Mouse (Mus musculus) megakaryocyte, embryonic 14.5 days (primary cell): ENCODE data around the gene Washc1. TPM values are rescaled to one million over a fixed set of nuclear protein-coding genes. Genes with fewer than 3 reads are reported as not detected.
"Not testable (repeated sequence)": the region's sequence is repeated elsewhere in the genome, so short reads cannot be mapped to it uniquely, and the experiment has no call there.

Source experiments
- H3K27me3 ChIP-seq: replicated peaks from 2 replicates; pipeline ENCODE3; 2012; ENCODE audit warnings: inconsistent platforms
- H3K36me3 ChIP-seq: replicated peaks from 2 replicates; pipeline ENCODE3; 2012; ENCODE audit warnings: low read length, inconsistent platforms, mixed read lengths
- H3K4me1 ChIP-seq: 2 replicates; pipeline ENCODE4 v1.6.1; 2012; ENCODE audit warnings: inconsistent platforms
- H3K4me3 ChIP-seq: replicated peaks from 2 replicates; pipeline ENCODE3; 2012; ENCODE audit warnings: moderate library complexity, mild to moderate bottlenecking, inconsistent platforms
- H3K9me3 ChIP-seq: 2 replicates; pipeline ENCODE4 v1.6.1; 2012; ENCODE audit warnings: inconsistent platforms
- FLI1 ChIP-seq: IDR thresholded peaks from 2 replicates; pipeline ENCODE4 v1.6.1; 2012; ENCODE audit warnings: low read length, inconsistent platforms, mixed read lengths
- GATA1 ChIP-seq: IDR thresholded peaks from 3 replicates; pipeline ENCODE4 v1.6.1; 2012; ENCODE audit warnings: mixed read lengths, low read length, inconsistent platforms, borderline replicate concordance
- polyA plus RNA-seq: library from polyadenylated mRNA; stranded (reverse); fragments of >175 nt; gene quantifications from 2 replicates; pipeline ENCODE4 v1.2.3, GENCODE M21; 2012; ENCODE audit warnings: low replicate concordance; ENCODE audit not compliant: insufficient read depth

Washc1 gene
- polyA plus RNA-seq, 1 experiment = 64.7 TPM

DNA sequence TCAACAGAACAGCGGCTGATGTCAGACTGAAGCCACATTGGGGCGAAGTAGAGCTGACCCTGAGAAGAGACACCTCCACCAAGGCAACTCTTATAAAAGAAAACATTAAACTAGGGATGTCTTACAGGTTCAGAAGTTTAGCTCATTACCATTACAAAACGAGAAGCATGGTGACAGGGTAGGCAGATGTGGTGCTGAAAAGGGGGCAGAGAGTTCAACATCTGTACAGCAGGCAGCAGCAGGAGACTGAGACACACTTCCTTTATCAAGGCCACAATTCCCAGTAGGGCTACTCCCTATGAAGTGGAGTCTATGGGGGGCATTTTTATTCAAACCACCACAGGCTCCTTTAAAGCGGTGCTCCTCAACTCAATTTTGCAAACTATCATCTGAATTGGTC is 3.1 kb upstream of the Washc1 start:
- Histone ChIP-seq H3K27me3 (no peaks in the 10 kb centered on the region), H3K36me3 (peaks cover 18% of the 10 kb centered on the region), H3K4me1 (peaks cover 63% of the 10 kb centered on the region), H3K9me3 (no peaks in the 10 kb centered on the region), H3K4me3 (peak overlapping the region; percentile 53)
- TF ChIP-seq GATA1 (no peak), FLI1 (no peak)

DNA sequence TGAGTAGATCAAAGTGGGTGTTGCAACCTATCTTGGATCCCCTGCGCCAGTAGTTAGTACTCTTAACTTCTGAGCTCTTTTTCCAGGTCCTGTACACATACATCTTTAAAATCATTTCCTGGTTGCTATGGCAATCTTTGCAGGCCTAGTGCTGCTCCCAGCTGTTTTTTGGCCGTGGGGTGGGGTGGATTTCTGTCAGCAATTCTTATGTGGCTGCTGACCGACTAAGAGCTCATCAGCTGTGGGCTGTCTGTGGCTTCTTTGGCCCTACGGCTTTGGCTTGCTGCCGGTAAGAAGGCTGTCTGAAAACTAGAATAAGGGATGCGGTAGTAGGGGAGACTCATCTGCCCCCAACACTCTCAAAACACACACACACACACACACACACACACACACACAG is 599 bp upstream of the Washc1 start:
- peaks cover 34% of the 10 kb centered on the region for H3K36me3 ChIP-seq
- no peak for TF ChIP-seq GATA1
- TF ChIP-seq FLI1 = no peak
- H3K4me1 ChIP-seq = peaks cover 79% of the 10 kb centered on the region
- peak overlapping the region; percentile 97 for H3K4me3 ChIP-seq
- no peaks in the 10 kb centered on the region for H3K9me3 ChIP-seq
- no peaks in the 10 kb centered on the region for H3K27me3 ChIP-seq

DNA sequence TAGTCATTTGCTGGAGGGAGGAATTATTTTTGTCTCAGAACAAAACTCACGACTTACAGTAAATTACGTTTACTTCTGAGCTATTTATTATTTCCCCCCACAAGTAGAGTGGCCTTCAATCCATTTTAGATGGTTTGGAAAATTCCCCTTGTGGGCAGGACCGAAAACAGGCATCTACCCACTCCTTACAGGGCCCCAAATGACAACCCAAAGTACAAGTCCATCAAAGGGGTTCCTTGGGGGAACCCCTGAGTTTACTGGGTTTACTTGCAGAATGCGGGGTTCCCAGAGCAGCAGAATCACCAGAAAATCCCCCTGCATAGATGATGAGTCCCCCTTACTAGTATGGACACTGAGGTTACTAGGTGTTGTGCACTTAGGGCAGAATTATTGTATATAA is 821 bp downstream of the Washc1 start:
- H3K4me3 ChIP-seq = peak overlapping the region; percentile 97

DNA sequence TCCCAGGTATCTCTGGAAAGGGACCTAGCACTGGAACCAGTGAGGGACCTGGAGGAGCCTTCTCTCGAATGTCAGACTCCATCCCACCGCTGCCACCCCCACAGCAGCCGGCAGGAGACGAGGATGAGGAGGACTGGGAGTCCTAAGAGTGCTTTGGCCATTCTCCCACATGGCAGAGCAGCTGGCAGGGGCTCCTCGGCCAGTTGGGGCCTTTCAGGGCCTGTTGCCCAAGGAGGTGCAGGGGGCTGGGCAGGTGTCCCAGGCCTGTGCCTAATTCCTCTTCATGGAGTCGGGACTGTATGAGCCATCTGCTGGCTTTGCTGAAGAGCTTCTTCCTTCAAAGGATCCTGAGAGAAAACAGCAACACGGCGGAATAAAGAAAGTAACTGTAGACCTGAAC is 7.6 kb downstream of the Washc1 start:
- Histone ChIP-seq H3K4me1 (peaks cover 36% of the 10 kb centered on the region), H3K4me3 (no peak overlapping the region), H3K36me3 (peaks cover 69% of the 10 kb centered on the region), H3K9me3 (no peaks in the 10 kb centered on the region), H3K27me3 (no peaks in the 10 kb centered on the region)
- TF ChIP-seq GATA1 (no peak), FLI1 (no peak)

More for the DNA sequence above, 821 bp downstream of the Washc1 start:
- Histone ChIP-seq H3K27me3 (no peaks in the 10 kb centered on the region), H3K9me3 (no peaks in the 10 kb centered on the region), H3K4me1 (peaks cover 72% of the 10 kb centered on the region), H3K36me3 (peaks cover 44% of the 10 kb centered on the region)
- no peak for TF ChIP-seq FLI1
- TF ChIP-seq GATA1 = no peak

DNA sequence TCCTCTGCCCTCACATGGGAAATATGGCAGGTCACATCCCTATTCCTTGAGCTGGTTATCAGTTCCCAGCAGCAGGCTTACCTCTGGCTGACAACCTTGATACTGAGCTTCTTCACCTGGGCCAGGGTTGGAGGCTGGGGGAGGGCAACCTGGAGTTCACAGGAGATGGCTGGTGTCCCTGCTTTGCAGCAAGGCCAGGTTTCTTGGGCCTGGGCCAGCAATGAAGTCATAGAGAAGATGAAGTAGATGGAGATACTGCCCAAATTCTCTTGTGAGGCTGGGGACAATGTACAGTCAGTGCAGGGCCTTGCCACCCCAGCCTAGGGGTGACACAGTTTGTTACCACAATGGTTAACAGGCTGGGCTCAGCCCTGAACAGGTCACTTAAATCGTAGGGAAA is 9.4 kb downstream of the Washc1 start:
- Histone ChIP-seq H3K4me3 (no peak overlapping the region), H3K4me1 (peaks cover 38% of the 10 kb centered on the region), H3K9me3 (no peaks in the 10 kb centered on the region), H3K36me3 (peaks cover 52% of the 10 kb centered on the region), H3K27me3 (no peaks in the 10 kb centered on the region)
- TF ChIP-seq GATA1 = no peak
- no peak for TF ChIP-seq FLI1

DNA sequence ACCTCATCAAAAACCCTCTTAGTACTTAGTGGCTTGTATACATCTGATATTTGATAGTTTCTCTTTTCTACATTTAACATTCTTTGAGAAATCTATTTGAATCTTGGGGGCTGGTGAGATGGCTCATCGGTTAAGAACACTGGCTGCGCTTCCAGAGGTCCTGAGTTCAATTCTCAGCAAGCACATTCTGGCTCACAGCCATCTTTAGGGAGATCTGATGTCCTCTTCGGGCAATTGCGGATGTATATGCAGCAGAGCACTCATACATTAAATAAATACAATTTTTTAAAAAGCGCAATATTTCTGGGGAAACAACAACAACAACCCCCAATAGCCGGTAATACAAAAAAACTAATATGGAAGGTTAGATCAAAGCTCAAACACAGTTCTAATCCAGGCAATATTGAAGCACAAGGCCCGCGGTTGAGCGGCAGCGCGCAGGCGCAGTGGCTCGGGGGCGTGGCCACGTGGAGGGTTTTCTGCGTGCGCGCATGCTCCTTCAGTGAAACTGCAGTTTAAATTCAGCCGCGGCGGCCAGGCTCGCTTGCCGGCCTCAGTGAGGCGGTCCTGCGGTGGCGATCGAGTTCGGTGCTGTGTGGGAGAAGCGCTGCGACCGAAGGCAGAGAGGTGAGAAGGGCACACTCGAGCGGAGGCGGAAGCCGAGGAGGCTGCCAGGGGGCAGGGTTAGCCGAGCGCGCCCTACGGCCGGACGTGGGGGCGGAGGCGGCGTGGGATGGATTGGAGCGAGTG is 11.9 kb downstream of the Washc1 start, which contains the start of gene Ddx11:
TSS of gene Ddx11 (plus strand) at position 455 of the 750 bp plus-strand sequence.
- Histone ChIP-seq H3K4me1 (peaks cover 37% of the 10 kb centered on the region), H3K4me3 (peak within 1 kb of the TSS; percentile 95), H3K27me3 (no peaks in the 10 kb centered on the region), H3K36me3 (peaks cover 50% of the 10 kb centered on the region), H3K9me3 (no peaks in the 10 kb centered on the region)
- TF ChIP-seq FLI1 = no peak
- no peak for TF ChIP-seq GATA1

DNA sequence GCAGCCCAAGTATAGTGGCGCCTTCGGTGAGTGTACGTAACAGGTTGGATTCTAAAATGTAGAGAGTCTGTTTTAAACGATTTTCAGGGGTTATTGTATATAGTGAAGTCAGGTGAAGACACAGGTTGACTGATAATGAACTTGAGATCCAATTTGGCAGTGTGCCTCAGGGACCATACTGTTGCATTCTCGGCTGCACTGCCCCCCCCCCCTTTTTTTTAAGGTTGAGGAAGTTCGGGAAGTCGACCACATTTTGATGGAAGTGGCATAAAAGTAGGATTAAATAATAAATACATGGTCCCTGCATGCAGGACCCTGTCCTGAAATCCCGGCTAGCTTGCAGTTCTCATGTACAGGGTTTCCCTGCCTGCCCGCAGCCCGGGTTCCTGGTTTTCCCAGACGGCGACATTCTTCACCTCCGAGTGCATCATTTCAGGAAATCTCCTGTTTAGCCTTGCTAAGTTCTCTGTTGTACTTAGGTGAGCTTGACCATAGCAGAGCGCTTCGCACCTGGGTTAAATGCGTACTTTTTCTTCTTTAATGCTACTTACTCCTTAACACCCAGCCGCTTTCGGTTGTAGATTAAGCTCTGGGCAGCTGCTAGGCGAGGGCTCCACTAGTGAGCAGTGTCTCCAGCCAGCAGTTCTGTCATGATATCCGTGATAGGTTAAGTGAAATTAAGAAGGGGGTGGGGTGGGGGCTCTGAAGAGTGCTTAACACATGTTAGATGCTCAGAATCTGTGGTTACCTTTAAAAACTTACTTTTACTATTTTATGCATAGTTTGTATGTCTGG is 12.7 kb downstream of the Washc1 start:
- H3K36me3 ChIP-seq = peaks cover 49% of the 10 kb centered on the region
- peaks cover 38% of the 10 kb centered on the region for H3K4me1 ChIP-seq
- no peak for TF ChIP-seq FLI1
- TF ChIP-seq GATA1 = no peak
- no peaks in the 10 kb centered on the region for H3K27me3 ChIP-seq
- H3K4me3 ChIP-seq = peak overlapping the region; percentile 95
- no peaks in the 10 kb centered on the region for H3K9me3 ChIP-seq

DNA sequence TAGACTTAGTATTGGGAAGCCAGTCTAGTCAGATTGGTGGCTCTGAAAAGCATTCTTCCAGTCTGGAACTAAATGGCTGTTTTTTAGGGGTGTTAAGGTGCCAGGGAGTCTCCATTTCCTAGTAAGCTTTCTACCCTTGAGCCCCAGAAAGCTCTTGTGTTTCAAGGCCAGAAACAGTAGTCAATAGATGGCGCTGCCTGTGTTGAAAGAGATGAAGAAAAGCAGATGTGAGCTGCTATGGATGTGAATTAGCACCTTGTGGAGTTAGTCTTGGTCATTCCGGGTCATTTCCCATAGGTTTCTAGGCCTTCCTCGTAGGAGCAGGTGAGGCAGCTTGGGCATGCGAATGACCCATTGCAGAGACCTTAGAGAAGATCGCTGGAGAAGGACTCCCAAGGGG is 13.9 kb downstream of the Washc1 start:
- H3K4me1 ChIP-seq = peaks cover 38% of the 10 kb centered on the region
- no peaks in the 10 kb centered on the region for H3K9me3 ChIP-seq
- no peaks in the 10 kb centered on the region for H3K27me3 ChIP-seq
- H3K4me3 ChIP-seq = peak overlapping the region; percentile 95
- peaks cover 50% of the 10 kb centered on the region for H3K36me3 ChIP-seq
- TF ChIP-seq GATA1 (no peak), FLI1 (no peak)

DNA sequence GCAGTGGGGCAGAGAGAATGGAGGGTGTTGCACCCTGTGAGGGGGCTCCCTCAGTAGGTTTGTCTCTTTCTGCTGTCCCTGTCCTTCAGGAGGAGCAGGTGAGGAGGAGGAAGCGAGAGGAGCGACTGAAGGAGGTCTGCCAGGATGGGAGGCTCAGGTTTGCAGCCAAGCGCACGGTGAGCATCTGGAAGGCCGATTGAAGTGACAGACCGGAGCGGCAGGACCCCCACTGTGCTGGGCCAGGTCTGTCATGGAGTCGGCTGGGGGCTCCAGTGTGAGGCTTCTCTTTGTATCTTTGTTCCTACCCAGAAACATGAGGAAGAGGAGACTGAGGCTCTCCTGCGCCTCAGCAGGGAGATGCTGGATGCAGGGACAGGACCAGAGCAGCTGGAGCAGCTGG is 19.0 kb downstream of the Washc1 start:
- Histone ChIP-seq H3K4me3 (no peak overlapping the region), H3K36me3 (peaks cover 91% of the 10 kb centered on the region), H3K9me3 (no peaks in the 10 kb centered on the region), H3K4me1 (peaks cover 11% of the 10 kb centered on the region), H3K27me3 (no peaks in the 10 kb centered on the region)
- TF ChIP-seq FLI1 = no peak
- no peak for TF ChIP-seq GATA1

DNA sequence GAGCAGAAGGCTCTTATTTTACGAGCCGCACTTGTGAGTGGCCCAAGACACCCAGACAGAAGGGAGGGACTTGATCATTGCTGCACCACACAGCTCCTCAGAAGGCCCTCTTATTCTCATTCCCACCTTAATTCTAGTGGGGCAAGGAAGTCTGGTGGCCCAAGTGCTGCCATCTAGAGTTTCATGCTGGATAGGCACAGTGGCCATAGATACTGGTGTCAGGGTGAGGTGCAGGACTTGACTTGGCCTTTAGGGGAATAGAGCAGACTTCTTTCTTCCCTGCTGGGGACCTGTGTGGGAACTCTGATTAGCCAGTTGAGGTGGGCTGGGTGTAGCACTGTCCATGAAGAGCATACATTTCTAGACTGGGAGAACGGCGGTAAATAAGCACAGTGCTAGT is 19.9 kb downstream of the Washc1 start:
- Histone ChIP-seq H3K36me3 (peaks cover 97% of the 10 kb centered on the region), H3K27me3 (no peaks in the 10 kb centered on the region), H3K4me1 (peaks cover 5% of the 10 kb centered on the region; the same call in 1 of the 2 replicates), H3K9me3 (no peaks in the 10 kb centered on the region), H3K4me3 (no peak overlapping the region)
- TF ChIP-seq GATA1 (no peak), FLI1 (no peak)

DNA sequence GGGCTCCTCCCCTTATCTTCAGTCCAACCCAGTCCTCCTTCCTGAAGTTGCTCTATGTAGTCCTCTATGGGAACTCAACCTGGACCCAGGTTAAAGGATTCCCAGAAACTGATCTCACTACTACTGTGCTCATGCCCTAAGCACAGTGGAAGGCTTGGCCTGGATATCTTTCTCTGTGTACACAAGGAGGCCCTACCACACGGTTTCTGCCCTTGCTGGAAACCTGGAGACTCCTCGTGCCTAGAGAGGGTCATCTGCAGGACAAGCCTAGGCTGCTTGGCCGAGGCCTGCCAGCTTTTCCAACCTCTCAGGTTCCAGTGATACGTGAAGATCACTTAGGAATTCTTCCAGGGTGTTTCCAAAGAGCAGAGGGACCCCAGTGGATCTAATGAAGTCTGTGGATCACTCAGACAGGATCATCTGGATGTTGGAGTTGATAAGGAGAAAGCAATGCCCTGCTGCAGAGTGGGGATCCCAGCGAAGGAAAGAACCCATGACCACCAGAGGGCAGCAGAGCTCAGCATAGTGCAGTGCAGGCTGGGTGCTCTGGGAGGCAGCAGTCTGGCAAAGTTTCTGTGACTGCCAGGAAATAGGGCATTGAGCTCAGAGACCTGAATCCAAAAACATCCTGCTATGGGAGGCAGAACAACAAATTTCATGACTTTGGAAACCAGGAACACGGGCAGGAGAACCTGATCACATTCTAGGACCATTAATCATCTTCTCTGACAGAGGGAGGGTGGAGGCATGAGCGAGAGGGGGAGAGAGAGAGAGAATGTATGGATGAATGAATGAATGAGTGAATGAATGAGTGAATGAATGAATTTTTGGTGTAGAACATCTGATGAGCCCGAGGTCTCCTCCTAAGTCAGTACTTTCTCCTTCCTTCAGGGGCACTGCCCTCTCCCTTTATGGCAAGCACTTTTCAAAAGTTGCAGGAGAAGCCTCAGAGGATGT is 41.6 kb downstream of the Washc1 start:
- not testable (repeated sequence) for H3K4me1 ChIP-seq, H3K4me3 ChIP-seq, H3K27me3 ChIP-seq, H3K9me3 ChIP-seq
- H3K36me3 ChIP-seq = peaks cover 44% of the 10 kb centered on the region

DNA sequence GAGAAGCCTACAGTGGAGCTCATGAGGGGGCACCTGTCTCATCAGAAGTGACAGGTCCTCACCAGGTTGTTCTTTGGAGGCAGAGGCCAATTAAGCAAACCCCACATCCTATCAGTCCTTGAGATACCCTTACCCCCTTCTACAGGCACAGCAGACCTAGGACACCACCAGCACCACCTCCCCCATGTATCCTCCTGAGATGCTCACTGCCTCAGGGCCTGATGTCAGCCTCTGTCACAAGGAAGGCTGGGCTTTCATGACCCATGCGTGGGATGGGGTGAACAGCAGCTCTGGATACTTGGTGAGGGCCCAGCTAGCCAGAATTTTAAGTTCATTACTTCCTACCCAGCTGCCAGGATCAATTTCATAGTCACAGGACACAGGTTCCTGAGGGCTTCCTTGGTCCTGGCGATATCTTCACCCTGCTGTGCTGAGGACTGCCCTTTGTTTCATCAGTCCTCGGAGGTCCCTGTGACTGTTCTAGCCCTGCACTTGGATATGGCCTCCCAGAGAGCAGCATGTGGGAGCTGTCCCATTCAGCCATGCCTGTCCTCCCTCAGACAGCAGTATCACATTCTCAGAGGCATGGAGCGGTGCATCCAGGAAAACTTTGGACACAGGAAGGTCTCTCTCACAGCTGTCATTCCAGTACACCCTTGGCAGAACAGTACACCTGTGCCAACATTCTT is 42.5 kb downstream of the Washc1 start:
- not testable (repeated sequence) for H3K4me1 ChIP-seq, H3K4me3 ChIP-seq, H3K27me3 ChIP-seq
- Histone ChIP-seq H3K9me3 (peaks cover 11% of the 10 kb centered on the region), H3K36me3 (peaks cover 35% of the 10 kb centered on the region)
